Comparison of ENCODE assay signal across 10 mouse cellular contexts in the genomic region with DNA sequence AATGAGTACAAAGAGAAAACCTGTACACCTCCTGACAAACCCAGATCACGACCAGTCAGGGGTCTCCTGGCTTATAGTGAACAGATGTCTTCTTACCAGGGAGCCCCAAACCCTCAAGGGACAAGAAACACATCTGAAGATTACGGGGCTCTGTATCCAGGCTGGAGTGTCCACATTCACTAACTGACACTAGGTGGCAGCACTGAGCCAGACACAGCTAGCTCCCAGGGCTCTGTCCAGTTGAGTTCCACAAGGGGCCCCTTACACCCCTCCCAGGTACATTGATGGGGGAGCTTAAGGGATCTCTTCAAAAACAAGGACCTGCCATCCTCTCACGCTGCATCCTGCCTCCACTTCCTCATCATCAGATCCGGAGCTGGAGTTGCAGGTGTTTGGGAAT. TPM values are rescaled to one million over a fixed set of nuclear protein-coding genes. Genes with fewer than 3 reads are reported as not detected.
DNase-seq lines count a peak whose midpoint lies in the region; ATAC-seq and TF ChIP-seq lines count a peak whose summit lies in the region.
"Had no signal": no experiment of that assay in that cellular context is flagged by ENCODE, and none has a peak within 500 bp of the region (broad histone marks: within the 10 kb centered on the region; RNA-seq: fewer than 3 reads in every experiment).

No protein-coding gene starts in this region.

- peaks cover 35% of the 10 kb centered on the region for H3K36me3 ChIP-seq in liver, embryonic 12.5 days
- 0 out of 2 replicates have a peak, but pooled peaks cover 10% of the 10 kb centered on the region for H3K36me3 ChIP-seq in intestine, embryonic 15.5 days
- peaks cover 57% of the 10 kb centered on the region for H3K36me3 ChIP-seq in limb, embryonic 14.5 days (ENCODE audit: control insufficient read depth, insufficient read depth, low read length)

- H3K4me3 ChIP-seq in liver, embryonic 12.5 days = no peak overlapping the region
- H3K4me3 ChIP-seq in intestine, embryonic 15.5 days (replicated peaks) = no peak overlapping the region
- no peak overlapping the region for H3K4me3 ChIP-seq in limb, embryonic 14.5 days (replicated peaks; ENCODE audit: low read length)
- H3K4me3 ChIP-seq: embryonic facial prominence, embryonic 12.5 days; neural tube, embryonic 12.5 days had no signal

- peak; percentile 72 for DNase-seq in liver
- peak; percentile 84 for DNase-seq in cerebellum, adult 8-10 months
- peak; percentile 67 to 72 for DNase-seq in frontal cortex, postnatal 25 days (ENCODE audit: low spot score in 2 of 2)
- DNase-seq in limb, embryonic 14.5 days (ENCODE audit: low spot score) = peak; percentile 88
- DNase-seq in neural tube, embryonic 10.5 days (ENCODE audit: extremely low spot score, low spot score) = peak; percentile 73
- peak; percentile 84 for DNase-seq in testis, postnatal 10 days (ENCODE audit: low spot score)

- no peaks in the 10 kb centered on the region for H3K9me3 ChIP-seq in liver, embryonic 12.5 days (replicated peaks)
- H3K9me3 ChIP-seq in intestine, embryonic 15.5 days = no peaks in the 10 kb centered on the region
- H3K9me3 ChIP-seq in limb, embryonic 14.5 days (ENCODE audit: control insufficient read depth, low read length) = no peaks in the 10 kb centered on the region
- H3K9me3 ChIP-seq: embryonic facial prominence, embryonic 12.5 days; neural tube, embryonic 12.5 days had no signal

- TF ChIP-seq POLR2A in limb, embryonic 14.5 days (IDR thresholded peaks at IDR 0.05; ENCODE audit: borderline replicate concordance, extremely low read depth, insufficient read depth, insufficient read length) = no peak

- no peak overlapping the region for H3K27ac ChIP-seq in liver, embryonic 12.5 days
- H3K27ac ChIP-seq in intestine, embryonic 15.5 days = no peak overlapping the region
- H3K27ac ChIP-seq in limb, embryonic 14.5 days (replicated peaks; ENCODE audit: low read depth, low read length) = no peak overlapping the region
- H3K27ac ChIP-seq: embryonic facial prominence, embryonic 12.5 days; neural tube, embryonic 12.5 days had no signal

- H3K9ac ChIP-seq in liver, embryonic 12.5 days = no peak overlapping the region
- no peak overlapping the region for H3K9ac ChIP-seq in intestine, embryonic 15.5 days
- H3K9ac ChIP-seq in limb, embryonic 14.5 days (ENCODE audit: low read depth, low read length, severe bottlenecking) = no peak overlapping the region
- H3K9ac ChIP-seq: embryonic facial prominence, embryonic 12.5 days had no signal

- ATAC-seq in liver, embryonic 12.5 days = no peak
- peak; percentile 34; the same call in 1 of the 2 replicates for ATAC-seq in intestine, embryonic 15.5 days
- no peak for ATAC-seq in limb, embryonic 14.5 days (ENCODE audit: low FRiP score, low read depth)

- peaks cover 5% of the 10 kb centered on the region for H3K27me3 ChIP-seq in liver, embryonic 12.5 days (replicated peaks)
- H3K27me3 ChIP-seq in intestine, embryonic 15.5 days (replicated peaks) = no peaks in the 10 kb centered on the region
- H3K27me3 ChIP-seq in limb, embryonic 14.5 days (ENCODE audit: control insufficient read depth, insufficient read depth, low read length) = no peaks in the 10 kb centered on the region
- H3K27me3 ChIP-seq: embryonic facial prominence, embryonic 12.5 days; neural tube, embryonic 12.5 days had no signal

- peaks cover 40% of the 10 kb centered on the region for H3K4me1 ChIP-seq in liver, embryonic 12.5 days
- H3K4me1 ChIP-seq in intestine, embryonic 15.5 days (replicated peaks) = peaks cover 41% of the 10 kb centered on the region
- peaks cover 24% of the 10 kb centered on the region for H3K4me1 ChIP-seq in limb, embryonic 14.5 days (ENCODE audit: control insufficient read depth, insufficient read depth, low read length)

- H3K4me2 ChIP-seq in liver, embryonic 12.5 days = no peak overlapping the region
- H3K4me2 ChIP-seq in intestine, embryonic 15.5 days (replicated peaks) = no peak overlapping the region
- H3K4me2 ChIP-seq in limb, embryonic 14.5 days (replicated peaks; ENCODE audit: low read depth, low read length, severe bottlenecking) = no peak overlapping the region
- H3K4me2 ChIP-seq: embryonic facial prominence, embryonic 12.5 days had no signal

- 12% methylated on average over 4 of the region's 4 CpGs for WGBS in liver, embryonic 12.5 days (ENCODE audit: insufficient replicate concordance)
- 11% methylated on average over 4 of the region's 4 CpGs for WGBS in intestine, embryonic 15.5 days
- 13% methylated on average over 4 of the region's 4 CpGs for WGBS in limb, embryonic 14.5 days

RNA-seq across cellular contexts. Expression of a gene that starts 3.6 kb away (rescaled TPM):
- not detected in 2 replicates for polyA plus RNA-seq in liver, embryonic 12.5 days (2016; fragmentation: Nextera tagmentation; extraction: Ambion mirVana)
- polyA plus RNA-seq in intestine, embryonic 15.5 days (2015; fragmentation: Nextera tagmentation; extraction: Ambion mirVana) = 0.23 and 0.27 TPM in 2 replicates
- polyA plus RNA-seq in limb, embryonic 14.5 days (2012; rRNA removed) = 1.7 TPM in 1 of 2 replicates, not detected in the other
- polyA plus RNA-seq in limb, embryonic 14.5 days (2014; fragmentation: Nextera tagmentation; extraction: Ambion mirVana) = 0.50 and 0.99 TPM in 2 replicates

RNA-seq across cellular contexts. Expression of a gene that starts 4.1 kb away (rescaled TPM):
- polyA plus RNA-seq in liver, embryonic 12.5 days (2016; fragmentation: Nextera tagmentation; extraction: Ambion mirVana) = 11.2 and 11.7 TPM in 2 replicates
- polyA plus RNA-seq in intestine, embryonic 15.5 days (2015; fragmentation: Nextera tagmentation; extraction: Ambion mirVana) = 39.1 and 39.7 TPM in 2 replicates
- polyA plus RNA-seq in limb, embryonic 14.5 days (2012; rRNA removed) = 83.4 and 95.0 TPM in 2 replicates
- polyA plus RNA-seq in limb, embryonic 14.5 days (2014; fragmentation: Nextera tagmentation; extraction: Ambion mirVana) = 49.1 and 49.9 TPM in 2 replicates

RNA-seq across cellular contexts. Expression of a gene that starts 25.8 kb away (rescaled TPM):
- polyA plus RNA-seq in liver, embryonic 12.5 days (2016; fragmentation: Nextera tagmentation; extraction: Ambion mirVana) = 0.24 and 0.31 TPM in 2 replicates
- 2.8 and 3.3 TPM in 2 replicates for polyA plus RNA-seq in intestine, embryonic 15.5 days (2015; fragmentation: Nextera tagmentation; extraction: Ambion mirVana)
- polyA plus RNA-seq in limb, embryonic 14.5 days (2012; rRNA removed) = 9.3 and 11.3 TPM in 2 replicates
- polyA plus RNA-seq in limb, embryonic 14.5 days (2014; fragmentation: Nextera tagmentation; extraction: Ambion mirVana) = 2.6 and 4.7 TPM in 2 replicates

RNA-seq across cellular contexts. Expression of a gene that starts 52.7 kb away (rescaled TPM):
- polyA plus RNA-seq in liver, embryonic 12.5 days (2016; fragmentation: Nextera tagmentation; extraction: Ambion mirVana) = 13.5 and 14.0 TPM in 2 replicates
- polyA plus RNA-seq in intestine, embryonic 15.5 days (2015; fragmentation: Nextera tagmentation; extraction: Ambion mirVana) = 42.6 and 44.5 TPM in 2 replicates
- 70.2 and 88.9 TPM in 2 replicates for polyA plus RNA-seq in limb, embryonic 14.5 days (2012; rRNA removed)
- polyA plus RNA-seq in limb, embryonic 14.5 days (2014; fragmentation: Nextera tagmentation; extraction: Ambion mirVana) = 60.9 and 68.2 TPM in 2 replicates
